ENCODE assay signal across 17 mouse cellular contexts in genomic region chr9:102235444-102235951, GRCm38 (mm10).
DNase-seq lines count a peak whose midpoint lies in the region; ATAC-seq lines count a peak whose summit lies in the region.
"Had no signal": no experiment of that assay in that cellular context is flagged by ENCODE, and none has a peak within 500 bp of the region (broad histone marks: within the 10 kb centered on the region; RNA-seq: fewer than 3 reads in every experiment).

No protein-coding gene starts in this region.

- H3K9me3 ChIP-seq in forebrain, embryonic 12.5 days, result no peaks in the 10 kb centered on the region
- no peaks in the 10 kb centered on the region for H3K9me3 ChIP-seq in hindbrain, embryonic 15.5 days
- H3K9me3 ChIP-seq in neural tube, embryonic 13.5 days, result no peaks in the 10 kb centered on the region
- H3K9me3 ChIP-seq: heart, embryonic 15.5 days; kidney, embryonic 15.5 days had no signal

- peak; percentile 18 for DNase-seq in brain, adult 2 months (ENCODE audit: low read depth, low spot score)
- DNase-seq in urinary bladder, adult 18-20 months (ENCODE audit: low spot score in 2 of 2), result no peak
- DNase-seq in cerebellum, postnatal 25 days, result no peak
- DNase-seq in left cerebral cortex, postnatal 36 days (ENCODE audit: low spot score in 2 of 2), result no peak
- DNase-seq: adrenal gland, postnatal 14 days; gastrocnemius, postnatal 10 days; liver, postnatal 0 days; thymus, postnatal 25 days had no signal

- no peak overlapping the region for H3K4me3 ChIP-seq in forebrain, embryonic 12.5 days (replicated peaks)
- no peak overlapping the region for H3K4me3 ChIP-seq in hindbrain, embryonic 15.5 days
- H3K4me3 ChIP-seq in neural tube, embryonic 13.5 days, result no peak overlapping the region
- H3K4me3 ChIP-seq: erythroblast, embryonic 14.5 days; heart, embryonic 15.5 days; kidney, embryonic 15.5 days; megakaryocyte, embryonic 14.5 days had no signal

- H3K4me1 ChIP-seq in forebrain, embryonic 12.5 days, result peaks cover 34% of the 10 kb centered on the region
- peaks cover 22% of the 10 kb centered on the region for H3K4me1 ChIP-seq in hindbrain, embryonic 15.5 days (replicated peaks)
- H3K4me1 ChIP-seq in neural tube, embryonic 13.5 days (replicated peaks), result peaks cover 48% of the 10 kb centered on the region
- H3K4me1 ChIP-seq: heart, embryonic 15.5 days; megakaryocyte, embryonic 14.5 days had no signal

- intact Hi-C loops in left cerebral cortex, postnatal 36 days (cut with DNase I), result no loop called here

- ATAC-seq in forebrain, embryonic 12.5 days (ENCODE audit: low FRiP score), result peak; percentile 74
- peak; percentile 84 for ATAC-seq in hindbrain, embryonic 15.5 days (ENCODE audit: low FRiP score, low read depth)
- peak; percentile 78 for ATAC-seq in neural tube, embryonic 13.5 days (ENCODE audit: low read depth)
- ATAC-seq: inflammation-experienced regulatory T-cells, adult 6 months; liver, postnatal 0 days had no signal

- H3K27me3 ChIP-seq in forebrain, embryonic 12.5 days, result peaks cover 64% of the 10 kb centered on the region
- H3K27me3 ChIP-seq in hindbrain, embryonic 15.5 days, result no peaks in the 10 kb centered on the region
- H3K27me3 ChIP-seq in neural tube, embryonic 13.5 days, result peaks cover 74% of the 10 kb centered on the region
- H3K27me3 ChIP-seq: CH12.LX; heart, embryonic 15.5 days; kidney, embryonic 15.5 days; megakaryocyte, embryonic 14.5 days had no signal

- H3K9ac ChIP-seq in forebrain, embryonic 12.5 days, result no peak overlapping the region
- H3K9ac ChIP-seq in hindbrain, embryonic 15.5 days, result no peak overlapping the region
- H3K9ac ChIP-seq in neural tube, embryonic 13.5 days, result no peak overlapping the region
- H3K9ac ChIP-seq: heart, embryonic 15.5 days; kidney, embryonic 15.5 days; liver, postnatal 0 days had no signal

- WGBS in forebrain, embryonic 12.5 days, result 41% methylated on average over 4 of the region's 4 CpGs
- WGBS in hindbrain, embryonic 15.5 days, result 19% methylated on average over 4 of the region's 4 CpGs
- WGBS in neural tube, embryonic 13.5 days, result 9% methylated on average over 4 of the region's 4 CpGs

- H3K4me2 ChIP-seq in forebrain, embryonic 12.5 days, result no peak overlapping the region
- H3K4me2 ChIP-seq in hindbrain, embryonic 15.5 days, result no peak overlapping the region
- no peak overlapping the region for H3K4me2 ChIP-seq in neural tube, embryonic 13.5 days
- H3K4me2 ChIP-seq: heart, embryonic 15.5 days; kidney, embryonic 15.5 days had no signal

- H3K27ac ChIP-seq in forebrain, embryonic 12.5 days, result no peak overlapping the region
- H3K27ac ChIP-seq in hindbrain, embryonic 15.5 days (replicated peaks), result no peak overlapping the region
- H3K27ac ChIP-seq in neural tube, embryonic 13.5 days (replicated peaks), result no peak overlapping the region
- H3K27ac ChIP-seq: heart, embryonic 15.5 days; kidney, embryonic 15.5 days had no signal

- no peaks in the 10 kb centered on the region for H3K36me3 ChIP-seq in forebrain, embryonic 12.5 days (replicated peaks)
- H3K36me3 ChIP-seq in hindbrain, embryonic 15.5 days, result no peaks in the 10 kb centered on the region
- H3K36me3 ChIP-seq in neural tube, embryonic 13.5 days, result no peaks in the 10 kb centered on the region
- H3K36me3 ChIP-seq: heart, embryonic 15.5 days; kidney, embryonic 15.5 days had no signal
